ENCODE assay signal across 27 mouse cellular contexts in genomic region chr8:128734118-128734517, GRCm38 (mm10). TPM values are rescaled to one million over a fixed set of nuclear protein-coding genes. Genes with fewer than 3 reads are reported as not detected.
DNase-seq lines count a peak whose midpoint lies in the region; ATAC-seq and TF ChIP-seq lines count a peak whose summit lies in the region.
"Had no signal": no experiment of that assay in that cellular context is flagged by ENCODE, and none has a peak within 500 bp of the region (broad histone marks: within the 10 kb centered on the region; RNA-seq: fewer than 3 reads in every experiment).

No protein-coding gene starts in this region.

- peak; percentile 83 for ATAC-seq in megakaryocyte progenitor cell, adult 5-6 weeks (replicated peaks; ENCODE audit: poor library complexity)
- no peak for ATAC-seq in intestine, postnatal 0 days
- ATAC-seq: forebrain, embryonic 14.5 days; forebrain, postnatal 0 days; hindbrain, embryonic 16.5 days had no signal

- TF ChIP-seq CTCF in intestine, postnatal 0 days (IDR thresholded peaks at IDR 0.05; ENCODE audit: low read depth) = no peak

- H3K4me2 ChIP-seq in intestine, postnatal 0 days (replicated peaks; ENCODE audit: low read depth) = no peak overlapping the region
- H3K4me2 ChIP-seq: embryonic facial prominence, embryonic 12.5 days; embryonic facial prominence, embryonic 15.5 days; heart, embryonic 12.5 days; heart, embryonic 15.5 days; hindbrain, embryonic 13.5 days had no signal

- H3K9me3 ChIP-seq in intestine, postnatal 0 days (ENCODE audit: control insufficient read depth) = no peaks in the 10 kb centered on the region
- H3K9me3 ChIP-seq: embryonic facial prominence, embryonic 12.5 days; embryonic facial prominence, embryonic 15.5 days; G1E; heart, embryonic 12.5 days; heart, embryonic 15.5 days; hindbrain, embryonic 10.5 days; hindbrain, embryonic 13.5 days had no signal

- no peak overlapping the region for H3K9ac ChIP-seq in intestine, postnatal 0 days (ENCODE audit: low read depth, low read length)
- H3K9ac ChIP-seq: embryonic facial prominence, embryonic 12.5 days; embryonic facial prominence, embryonic 15.5 days; forebrain, postnatal 0 days; heart, embryonic 12.5 days; heart, embryonic 15.5 days; hindbrain, embryonic 13.5 days had no signal

- no peaks in the 10 kb centered on the region for H3K4me1 ChIP-seq in intestine, postnatal 0 days (replicated peaks; ENCODE audit: control insufficient read depth, insufficient read depth, low read length)
- H3K4me1 ChIP-seq: embryonic facial prominence, embryonic 12.5 days; embryonic facial prominence, embryonic 15.5 days; heart, embryonic 12.5 days; heart, embryonic 15.5 days had no signal

- H3K27ac ChIP-seq in intestine, postnatal 0 days (ENCODE audit: low read depth, low read length) = no peak overlapping the region
- H3K27ac ChIP-seq: embryonic facial prominence, embryonic 12.5 days; embryonic facial prominence, embryonic 15.5 days; heart, embryonic 15.5 days; hindbrain, embryonic 10.5 days; hindbrain, embryonic 13.5 days had no signal

- WGBS in intestine, postnatal 0 days = 94% methylated on average over 3 of the region's 3 CpGs

- peaks cover 48% of the 10 kb centered on the region for H3K36me3 ChIP-seq in intestine, postnatal 0 days (ENCODE audit: control insufficient read depth, insufficient read depth)

- no peaks in the 10 kb centered on the region for H3K27me3 ChIP-seq in intestine, postnatal 0 days (replicated peaks; ENCODE audit: control insufficient read depth, insufficient read depth, low read length)
- H3K27me3 ChIP-seq: CH12.LX; embryonic facial prominence, embryonic 12.5 days; embryonic facial prominence, embryonic 15.5 days; heart, embryonic 12.5 days; heart, embryonic 15.5 days; hindbrain, embryonic 13.5 days had no signal

- no peak overlapping the region for H3K4me3 ChIP-seq in intestine, postnatal 0 days (ENCODE audit: low read depth, low read length)
- H3K4me3 ChIP-seq: embryonic facial prominence, embryonic 12.5 days; embryonic facial prominence, embryonic 15.5 days; heart, embryonic 12.5 days; heart, embryonic 15.5 days; hindbrain, embryonic 10.5 days; hindbrain, embryonic 13.5 days had no signal

- DNase-seq in layer of hippocampus, adult 9-11 months = peak; percentile 31
- no peak for DNase-seq in layer of hippocampus, postnatal 10 days (ENCODE audit: low spot score in 2 of 2)
- DNase-seq in brain, adult 2 months (ENCODE audit: low read depth, low spot score) = peak; percentile 39
- no peak for DNase-seq in frontal cortex, postnatal 14 days (ENCODE audit: low spot score in 2 of 2)
- DNase-seq: adrenal gland, adult 2 months; adrenal gland, postnatal 14 days; B cell, adult 2 months; cerebellum, adult 18-20 months; cerebellum, adult 9-10 months; cerebellum, postnatal 14 days; forebrain, postnatal 0 days; gastrocnemius, postnatal 25 days; heart, adult 18-20 months; heart, postnatal 10 days; heart, postnatal 36 days had no signal

RNA-seq across cellular contexts. Expression of gene Itgb1, which starts 48.7 kb away (rescaled TPM):
- total RNA-seq in layer of hippocampus, postnatal 10 days (2021) = 10 to 100 TPM; 90.7 to 92.0 TPM
- total RNA-seq in megakaryocyte progenitor cell, adult 5-6 weeks (2015) = 78.2 and 84.2 TPM in 2 replicates
- total RNA-seq in megakaryocyte progenitor cell, adult 5-6 weeks (2017) = 139 and 140 TPM in 2 replicates
- 185 and 188 TPM in 2 replicates for polyA plus RNA-seq in intestine, postnatal 0 days (2015; fragmentation: Nextera tagmentation; extraction: Ambion mirVana)

Comparison
In these comparisons a context has a peak if more than half of its experiments do, and no peak if none do; other contexts are left out.
1. DNase-seq: peak in layer of hippocampus, adult 9-11 months (single experiment) and brain, adult 2 months (single experiment); none in layer of hippocampus, postnatal 10 days (0 of 2) and frontal cortex, postnatal 14 days (0 of 2).